Mouse (Mus musculus) testis, adult 2 months (tissue): ENCODE results near the gene Ptpn14. TPM values are rescaled to one million over a fixed set of nuclear protein-coding genes. Genes with fewer than 3 reads are reported as not detected.

Experiments
- H3K27ac ChIP-seq: fragments of 200-500 bp; 2 replicates; pipeline ENCODE4 v1.5.1; 2012; ENCODE audit warnings: low read depth, low read length; ENCODE audit not compliant: control insufficient read depth, insufficient read depth
- H3K27me3 ChIP-seq: fragments of 200-500 bp; 2 replicates; pipeline ENCODE4 v1.6.1; 2012; ENCODE audit warnings: mild to moderate bottlenecking, low read length, moderate library complexity; ENCODE audit not compliant: control insufficient read depth, insufficient read depth
- H3K36me3 ChIP-seq: fragments of 200-500 bp; 2 replicates; pipeline ENCODE4 v1.6.1; 2012; ENCODE audit warnings: mild to moderate bottlenecking, low read length; ENCODE audit not compliant: control insufficient read depth, insufficient read depth
- H3K4me1 ChIP-seq: fragments of 200-500 bp; 2 replicates; pipeline ENCODE4 v1.6.1; 2012; ENCODE audit warnings: low read length; ENCODE audit not compliant: control insufficient read depth, insufficient read depth
- H3K4me3 ChIP-seq: fragments of 200-500 bp; 2 replicates; pipeline ENCODE4 v1.5.1; 2012; ENCODE audit warnings: low read depth, mild to moderate bottlenecking, low read length, moderate library complexity, mixed read lengths; ENCODE audit not compliant: control insufficient read depth
- CTCF ChIP-seq: fragments of 200-500 bp; IDR thresholded peaks from 2 replicates; pipeline ENCODE4 v1.5.1; 2012; ENCODE audit warnings: low read depth, mild to moderate bottlenecking, inconsistent platforms, low read length, moderate library complexity; ENCODE audit not compliant: control insufficient read depth, insufficient read depth, insufficient replicate concordance
- POLR2A ChIP-seq: fragments of 200-500 bp; IDR thresholded peaks from 2 replicates; pipeline ENCODE4 v1.6.1; 2012; ENCODE audit warnings: low read depth, mild to moderate bottlenecking, inconsistent platforms, low read length, moderate library complexity; ENCODE audit not compliant: control insufficient read depth
- polyA plus RNA-seq: library from polyadenylated mRNA; depleted of rRNA; stranded (reverse); fragments of >200 nt; gene quantifications from 2 replicates; pipeline ENCODE4 v1.2.3, GENCODE M21; 2012

Gene Ptpn14
- polyA plus RNA-seq, 1 experiment, result 3.3 TPM

GRCm38 (mm10) chr1:189898708-189899107 lies 170.6 kb downstream of the Ptpn14 start:
- TF ChIP-seq POLR2A (no peak), CTCF (no peak)
- H3K27ac ChIP-seq, result no peak overlapping the region
- no peaks in the 10 kb centered on the region for H3K27me3 ChIP-seq
- peaks cover 2% of the 10 kb centered on the region; the same call in 1 of the 2 replicates for H3K4me1 ChIP-seq
- H3K36me3 ChIP-seq, result no peaks in the 10 kb centered on the region
- no peak overlapping the region for H3K4me3 ChIP-seq

DNA sequence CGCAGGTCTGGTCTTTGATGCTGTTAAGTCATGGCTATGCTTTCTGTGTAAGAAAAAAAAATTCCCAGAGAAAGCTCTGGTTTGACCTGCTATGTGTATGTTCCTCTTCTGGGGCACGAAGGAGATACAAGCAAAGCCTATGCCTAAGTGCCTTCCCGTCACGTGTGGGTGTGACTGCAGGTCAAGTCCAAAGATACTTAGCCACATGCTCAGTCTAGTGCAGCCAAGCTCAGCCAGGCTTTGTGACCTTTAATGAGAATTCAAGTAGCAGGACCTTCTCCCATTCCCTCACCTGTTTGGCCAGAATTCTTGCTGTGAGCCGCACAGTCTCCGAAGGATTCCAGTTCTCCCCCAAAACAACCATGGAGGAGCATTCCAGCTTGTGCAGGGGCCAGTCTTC lies 171.5 kb downstream of the Ptpn14 start:
- no peak overlapping the region for H3K4me3 ChIP-seq
- no peak overlapping the region for H3K27ac ChIP-seq
- TF ChIP-seq CTCF (no peak), POLR2A (no peak)
- H3K27me3 ChIP-seq, result no peaks in the 10 kb centered on the region
- peaks cover 2% of the 10 kb centered on the region; the same call in 1 of the 2 replicates for H3K4me1 ChIP-seq
- H3K36me3 ChIP-seq, result no peaks in the 10 kb centered on the region

DNA sequence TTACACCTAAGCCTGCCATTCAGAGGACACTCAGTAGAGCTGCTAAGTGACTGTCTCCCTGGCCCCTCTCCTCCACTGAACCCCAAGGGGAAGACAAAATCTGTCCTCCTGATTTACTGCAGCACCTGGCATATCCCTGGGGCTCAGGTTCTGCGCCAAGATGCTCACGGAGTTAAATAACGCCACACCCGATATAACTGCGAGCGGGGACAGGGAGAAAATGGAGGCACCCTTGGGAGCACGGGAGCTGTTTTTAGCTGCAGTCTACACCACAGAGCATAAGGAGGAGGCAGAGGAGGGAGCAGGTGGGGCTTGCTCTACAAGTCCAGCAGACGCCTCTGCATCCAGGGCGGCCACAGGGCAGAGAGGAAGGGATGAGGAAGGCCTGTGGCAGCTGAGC lies 174.3 kb downstream of the Ptpn14 start:
- no peaks in the 10 kb centered on the region for H3K27me3 ChIP-seq

GRCm38 (mm10) chr1:189903169-189903568 lies 175.1 kb downstream of the Ptpn14 start:
- H3K27me3 ChIP-seq, result no peaks in the 10 kb centered on the region
- H3K36me3 ChIP-seq, result no peaks in the 10 kb centered on the region
- TF ChIP-seq POLR2A (no peak), CTCF (no peak)
- no peak overlapping the region for H3K4me3 ChIP-seq
- peaks cover 2% of the 10 kb centered on the region; the same call in 1 of the 2 replicates for H3K4me1 ChIP-seq
- H3K27ac ChIP-seq, result no peak overlapping the region

More for the DNA sequence above, 174.3 kb downstream of the Ptpn14 start:
- Histone ChIP-seq H3K4me3 (no peak overlapping the region), H3K4me1 (peaks cover 2% of the 10 kb centered on the region; the same call in 1 of the 2 replicates), H3K36me3 (no peaks in the 10 kb centered on the region), H3K27ac (no peak overlapping the region)
- TF ChIP-seq POLR2A (no peak), CTCF (no peak)

DNA sequence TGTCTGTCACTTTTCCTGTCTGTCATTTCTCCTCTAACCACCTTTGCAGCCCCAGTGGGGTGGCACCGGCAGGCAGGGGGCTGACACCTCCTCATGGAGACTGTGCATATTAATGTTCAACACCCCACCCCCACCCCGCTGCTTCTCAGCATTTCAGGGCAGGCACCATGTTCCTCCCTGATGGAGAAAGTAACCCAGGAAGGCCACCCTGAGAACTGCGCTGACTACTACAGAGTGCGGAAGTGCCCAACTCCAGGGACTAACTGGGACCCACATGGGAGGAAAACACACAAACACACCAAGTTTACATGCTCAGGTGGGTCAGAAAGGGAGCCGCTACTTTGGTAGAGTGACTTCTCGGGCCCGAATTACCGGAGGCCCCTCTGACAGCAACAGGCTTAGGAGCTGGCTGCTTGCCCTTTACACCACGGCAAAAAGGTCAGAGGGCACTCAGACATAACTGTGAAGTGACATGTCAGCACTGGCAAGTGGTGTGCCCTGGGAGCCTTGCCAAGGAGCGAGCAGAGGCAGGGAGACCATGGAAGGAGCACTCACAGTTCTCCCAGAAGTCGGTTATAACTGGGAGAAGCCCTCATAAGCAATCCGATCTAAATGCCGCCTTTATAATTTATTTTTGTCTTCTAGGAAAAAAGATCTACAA lies 182.7 kb downstream of the Ptpn14 start:
- H3K27me3 ChIP-seq, result no peaks in the 10 kb centered on the region
- no peaks in the 10 kb centered on the region for H3K4me1 ChIP-seq
- no peaks in the 10 kb centered on the region for H3K36me3 ChIP-seq
- TF ChIP-seq CTCF, result no peak
- no peak for TF ChIP-seq POLR2A
- no peak overlapping the region for H3K27ac ChIP-seq
- H3K4me3 ChIP-seq, result no peak overlapping the region

- peak overlapping the region; percentile 27; the same call in 1 of the 2 replicates for H3K27ac ChIP-seq
- TF ChIP-seq POLR2A (no peak), CTCF (no peak)
- H3K27me3 ChIP-seq, result no peaks in the 10 kb centered on the region
- H3K36me3 ChIP-seq, result no peaks in the 10 kb centered on the region
- H3K4me1 ChIP-seq, result no peaks in the 10 kb centered on the region
- H3K4me3 ChIP-seq, result no peak overlapping the region
Measured at GRCm38 (mm10) chr1:189913093-189913760, 185.2 kb downstream of the Ptpn14 start.

DNA sequence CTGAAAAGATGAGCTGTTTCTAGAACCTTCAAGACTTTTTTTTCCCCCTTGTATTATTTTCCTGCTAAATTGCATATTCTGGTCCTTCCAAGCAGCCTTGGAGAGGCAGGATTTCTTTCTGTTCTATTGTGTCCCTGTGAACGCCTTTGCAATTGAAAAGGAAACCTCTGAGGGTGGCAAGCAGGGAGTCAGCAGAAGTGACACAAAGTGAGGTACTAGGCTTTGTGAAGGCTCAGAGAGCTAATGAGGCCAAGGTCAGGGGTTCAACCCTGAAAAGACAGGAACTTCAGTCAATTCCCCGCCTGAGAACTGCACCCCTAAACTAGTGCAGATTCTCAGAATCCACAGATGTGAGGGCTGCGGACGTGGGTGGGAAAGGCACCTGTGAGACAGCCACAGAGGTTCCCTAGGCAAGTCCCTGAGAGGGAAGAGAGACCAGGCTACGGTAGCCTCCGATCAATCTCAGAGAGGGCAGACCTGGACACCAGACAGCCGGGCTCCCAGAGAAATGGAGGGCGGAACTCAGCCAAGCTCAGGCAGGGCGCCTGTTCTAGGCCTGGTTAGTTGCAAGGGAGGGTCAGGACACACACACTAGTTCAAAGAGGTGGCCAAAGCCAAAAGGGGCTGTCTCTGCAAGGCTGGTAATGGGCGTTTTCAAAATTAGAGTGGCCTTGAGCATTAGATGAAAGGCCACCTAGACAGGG lies 188.5 kb downstream of the Ptpn14 start:
- Histone ChIP-seq H3K36me3 (no peaks in the 10 kb centered on the region), H3K27me3 (no peaks in the 10 kb centered on the region), H3K4me3 (no peak overlapping the region), H3K27ac (no peak overlapping the region), H3K4me1 (peaks cover 9% of the 10 kb centered on the region)
- TF ChIP-seq POLR2A (no peak), CTCF (no peak)
